Mouse (Mus musculus) stomach, postnatal 0 days (tissue): ENCODE measurements around the gene Edem2.

Experiments used
- CTCF ChIP-seq: IDR thresholded peaks from 2 replicates; pipeline ENCODE4 v1.5.1; 2016; ENCODE audit warnings: antibody characterized with exemption, low read depth, mild to moderate bottlenecking, moderate library complexity
- EP300 ChIP-seq: optimal IDR thresholded peaks from 2 replicates; pipeline ENCODE3; 2016; ENCODE audit warnings: antibody characterized with exemption

- TF ChIP-seq EP300 (no peak), CTCF (no peak)
Measured at GRCm38 (mm10) chr2:155691336-155691722, 37.9 kb downstream of the Edem2 start.
